Mouse (Mus musculus) MEL (cell line): ENCODE results near the gene Abcb9. TPM values are rescaled to one million over a fixed set of nuclear protein-coding genes. Genes with fewer than 3 reads are reported as not detected.

Experiments used
- DNase-seq: peaks from one replicate; pipeline ENCODE4 v3.0.0; 2011; ENCODE audit warnings: low read depth, low spot score
- H3K27ac ChIP-seq: 2 replicates; pipeline ENCODE4 v1.5.1; 2012; ENCODE audit warnings: low read depth, mild to moderate bottlenecking, control low read depth, low read length, moderate library complexity; ENCODE audit not compliant: control insufficient read depth
- H3K27me3 ChIP-seq, 2 experiments: fragments of 150-350 bp in 1 of 2; sonication (generic) in 1 of 2; 2 replicates each; pipeline ENCODE4 v1.6.1; 2012; ENCODE audit warnings: low read length in 2 of 2, mild to moderate bottlenecking in 2 of 2, improper control_type of control experiment in 1 of 2, moderate library complexity in 1 of 2; ENCODE audit not compliant: insufficient read depth in 2 of 2, control insufficient read depth in 1 of 2
- H3K36me3 ChIP-seq, 2 experiments: 2 replicates each; pipeline ENCODE4 v1.6.1; 2012 to 2014; ENCODE audit warnings: low read length in 2 of 2, improper control_type of control experiment in 1 of 2, inconsistent platforms in 1 of 2, mild to moderate bottlenecking in 1 of 2; ENCODE audit not compliant: insufficient read depth in 2 of 2, control insufficient read depth in 1 of 2
- H3K4me1 ChIP-seq, 2 experiments: fragments of 150-350 bp in 1 of 2; sonication (generic) in 1 of 2; 2 replicates each; pipeline ENCODE4 v1.6.1; 2012; ENCODE audit warnings: low read length in 2 of 2, improper control_type of control experiment in 1 of 2, mild to moderate bottlenecking in 1 of 2; ENCODE audit not compliant: insufficient read depth in 2 of 2, control insufficient read depth in 1 of 2
- H3K4me3 ChIP-seq, 2 experiments: fragments of 150-350 bp in 1 of 2; sonication (generic) in 1 of 2; 2 replicates each; pipeline ENCODE4 v1.5.1; 2012; ENCODE audit warnings: low read depth in 2 of 2, low read length in 2 of 2, mild to moderate bottlenecking in 2 of 2, moderate library complexity in 2 of 2, control low read depth in 1 of 2, improper control_type of control experiment in 1 of 2; ENCODE audit not compliant: control insufficient read depth in 1 of 2, insufficient read depth in 1 of 2
- H3K79me2 ChIP-seq: 2 replicates; pipeline ENCODE4 v1.6.1; 2012; ENCODE audit warnings: mild to moderate bottlenecking, low read length, moderate library complexity; ENCODE audit not compliant: control insufficient read depth, poor library complexity, insufficient read depth
- H3K9ac ChIP-seq: 2 replicates; pipeline ENCODE4 v1.6.1; 2012; ENCODE audit warnings: low read depth, mild to moderate bottlenecking, control low read depth, low read length, moderate library complexity; ENCODE audit not compliant: control insufficient read depth, poor library complexity, severe bottlenecking
- H3K9me3 ChIP-seq: fragments of 150-350 bp; sonication (generic); replicated peaks from 2 replicates; pipeline ENCODE4 v1.6.1; 2012; ENCODE audit warnings: mild to moderate bottlenecking, low read length, improper control_type of control experiment, moderate library complexity; ENCODE audit not compliant: insufficient read depth
- BHLHE40 ChIP-seq: IDR thresholded peaks from 2 replicates; pipeline ENCODE4 v1.6.1; 2012; ENCODE audit warnings: low read depth, mild to moderate bottlenecking, inconsistent platforms, low read length, improper control_type of control experiment, borderline replicate concordance
- CHD2 ChIP-seq: IDR thresholded peaks from 2 replicates; pipeline ENCODE4 v1.6.1; 2011; ENCODE audit warnings: low read length, improper control_type of control experiment
- ELF1 ChIP-seq: IDR thresholded peaks from 2 replicates; pipeline ENCODE4 v1.6.1; 2014; ENCODE audit warnings: low read depth, mild to moderate bottlenecking, inconsistent platforms, low read length, improper control_type of control experiment, moderate library complexity
- GATA1 ChIP-seq: IDR thresholded peaks from 2 replicates; pipeline ENCODE4 v1.6.1; 2011; ENCODE audit warnings: low read depth, low read length, improper control_type of control experiment
- HCFC1 ChIP-seq: IDR thresholded peaks from 2 replicates; pipeline ENCODE4 v1.6.1; 2012; ENCODE audit warnings: low read depth, mild to moderate bottlenecking, inconsistent platforms, low read length, improper control_type of control experiment, moderate library complexity
- JUND ChIP-seq: IDR thresholded peaks from 2 replicates; pipeline ENCODE4 v1.6.1; 2011; ENCODE audit warnings: low read depth, mild to moderate bottlenecking, improper control_type of control experiment, low read length
- MAFK ChIP-seq: IDR thresholded peaks from 2 replicates; pipeline ENCODE4 v1.6.1; 2011; ENCODE audit warnings: low read depth, mild to moderate bottlenecking, low read length, improper control_type of control experiment, borderline replicate concordance
- MAZ ChIP-seq: IDR thresholded peaks from 2 replicates; pipeline ENCODE4 v1.6.1; 2012; ENCODE audit warnings: low read depth, mild to moderate bottlenecking, inconsistent platforms, low read length, improper control_type of control experiment
- MYC ChIP-seq: IDR thresholded peaks from 2 replicates; pipeline ENCODE4 v1.6.1; 2011; ENCODE audit warnings: low read depth, mild to moderate bottlenecking, low read length, improper control_type of control experiment, moderate library complexity
- NELFE ChIP-seq: IDR thresholded peaks from 2 replicates; pipeline ENCODE4 v1.6.1; 2011; ENCODE audit warnings: low read depth, low read length, improper control_type of control experiment
- POLR2A ChIP-seq, 2 experiments: IDR thresholded peaks; 2 replicates each; pipeline ENCODE4 v1.6.1; 2011 to 2012; ENCODE audit warnings: low read length in 2 of 2, mild to moderate bottlenecking in 2 of 2, control low read depth in 1 of 2, improper control_type of control experiment in 1 of 2, low read depth in 1 of 2, moderate library complexity in 1 of 2; ENCODE audit not compliant: control insufficient read depth in 1 of 2, insufficient read depth in 1 of 2, poor library complexity in 1 of 2
- POLR2AphosphoS2 ChIP-seq: IDR thresholded peaks from 2 replicates; pipeline ENCODE4 v1.6.1; 2011; ENCODE audit warnings: low read length, improper control_type of control experiment
- RAD21 ChIP-seq: IDR thresholded peaks from 2 replicates; pipeline ENCODE4 v1.6.1; 2011; ENCODE audit warnings: mild to moderate bottlenecking, low read depth, low read length, improper control_type of control experiment
- SIN3A ChIP-seq: IDR thresholded peaks from 2 replicates; pipeline ENCODE4 v1.6.1; 2012; ENCODE audit warnings: low read length, improper control_type of control experiment, inconsistent platforms
- TCF12 ChIP-seq: IDR thresholded peaks from 2 replicates; pipeline ENCODE4 v1.6.1; 2014; ENCODE audit warnings: low read depth, mild to moderate bottlenecking, inconsistent platforms, low read length, improper control_type of control experiment, moderate library complexity
- UBTF ChIP-seq: IDR thresholded peaks from 2 replicates; pipeline ENCODE4 v1.6.1; 2012; ENCODE audit warnings: low read depth, mild to moderate bottlenecking, inconsistent platforms, low read length, improper control_type of control experiment, moderate library complexity, borderline replicate concordance; ENCODE audit not compliant: insufficient read depth
- USF2 ChIP-seq, 2 experiments: IDR thresholded peaks; 2 replicates each; pipeline ENCODE4 v1.6.1; 2011 to 2012; ENCODE audit warnings: improper control_type of control experiment in 2 of 2, low read length in 2 of 2, borderline replicate concordance in 1 of 2, inconsistent platforms in 1 of 2, low read depth in 1 of 2, mild to moderate bottlenecking in 1 of 2; ENCODE audit not compliant: insufficient read depth in 1 of 2
- ZC3H11A ChIP-seq: IDR thresholded peaks from 2 replicates; pipeline ENCODE4 v1.6.1; 2012; ENCODE audit warnings: low read depth, mild to moderate bottlenecking, inconsistent platforms, low read length, improper control_type of control experiment
- ZMIZ1 ChIP-seq: IDR thresholded peaks from 2 replicates; pipeline ENCODE4 v1.6.1; 2012; ENCODE audit warnings: low read depth, mild to moderate bottlenecking, inconsistent platforms, low read length, improper control_type of control experiment, moderate library complexity
- ZNF384 ChIP-seq: IDR thresholded peaks from 2 replicates; pipeline ENCODE4 v1.6.1; 2012; ENCODE audit warnings: low read depth, mild to moderate bottlenecking, inconsistent platforms, low read length, improper control_type of control experiment
- polyA plus RNA-seq, 2 experiments: library from polyadenylated mRNA; stranded (reverse) in 1 of 2; unstranded in 1 of 2; fragments of >175 nt in 1 of 2; fragments of >200 nt in 1 of 2; gene quantifications; 2 replicates each; pipeline versions ENCODE4 v1.2.1 to v1.2.4; 2012; ENCODE audit warnings: low replicate concordance in 2 of 2, low read depth in 1 of 2; ENCODE audit not compliant: insufficient read length in 2 of 2, insufficient read depth in 1 of 2, missing spikeins in 1 of 2
- total RNA-seq: library from RNA; depleted of rRNA; stranded (reverse); fragments of 300-350 nt; gene quantifications from 2 replicates; pipeline ENCODE4 v1.2.3, GENCODE M21; 2012

Gene Abcb9
- total and polyA plus RNA-seq, 3 experiments: 2.4 to 8.1 TPM; not detected in 1

GRCm38 (mm10) chr5:124069657-124070056 lies 25.9 kb downstream of the Abcb9 start:
- no peaks in the 10 kb centered on the region; the same call in 1 of the 2 replicates for H3K79me2 ChIP-seq
- no peaks in the 10 kb centered on the region for H3K9me3 ChIP-seq
- H3K4me1 ChIP-seq: peaks cover 0 to 5% of the 10 kb centered on the region in 2 experiments; a peak in 3 of 4 replicates
- no peak overlapping the region for H3K4me3 ChIP-seq
- DNase-seq: no peak
- no peak overlapping the region for H3K27ac ChIP-seq
- H3K27me3 ChIP-seq: no peaks in the 10 kb centered on the region
- H3K36me3 ChIP-seq: peaks cover 0 to 3% of the 10 kb centered on the region in 2 experiments; a peak in 3 of 4 replicates
- TF ChIP-seq UBTF (no peak), USF2 (IDR thresholded peaks at IDR 0.05; ENCODE audit: borderline replicate concordance in 1 of 2, insufficient read depth in 1 of 2, low read depth in 1 of 2, low read length in 2 of 2) (no peak), TCF12 (no peak), HCFC1 (no peak), POLR2AphosphoS2 (no peak), CHD2 (no peak), POLR2A (IDR thresholded peaks at IDR 0.05; ENCODE audit: control insufficient read depth in 1 of 2, insufficient read depth in 1 of 2, low read depth in 1 of 2, low read length in 2 of 2, poor library complexity in 1 of 2) (no peak), ZNF384 (no peak), SIN3A (no peak), NELFE (no peak), ELF1 (no peak), BHLHE40 (no peak), MAFK (no peak), ZC3H11A (no peak), GATA1 (no peak), ZMIZ1 (no peak), RAD21 (no peak), JUND (no peak), MAZ (no peak), MYC (no peak)
- TF ChIP-seq, all 39 proteins: peak for 0
- H3K9ac ChIP-seq: no peak overlapping the region

- H3K4me1 ChIP-seq: peaks cover 8 to 9% of the 10 kb centered on the region in 2 experiments
- no peak overlapping the region for H3K4me3 ChIP-seq
- H3K9ac ChIP-seq: no peak overlapping the region
- H3K27ac ChIP-seq: no peak overlapping the region
- no peaks in the 10 kb centered on the region for H3K27me3 ChIP-seq
- no peak for DNase-seq
- TF ChIP-seq GATA1: no peak
- TF ChIP-seq, all 39 proteins: peak for 0
- peaks cover 0 to 11% of the 10 kb centered on the region in 2 experiments; a peak in 3 of 4 replicates for H3K36me3 ChIP-seq
- no peaks in the 10 kb centered on the region for H3K9me3 ChIP-seq
- no peaks in the 10 kb centered on the region for H3K79me2 ChIP-seq
Measured at GRCm38 (mm10) chr5:124062037-124062824, 33.4 kb downstream of the Abcb9 start.
